Mouse (Mus musculus) lung, adult 2 months (tissue): ENCODE measurements around the gene Runx3. TPM values are rescaled to one million over a fixed set of nuclear protein-coding genes. Genes with fewer than 3 reads are reported as not detected.

ENCODE experiments used
- DNase-seq: peaks from one replicate; pipeline ENCODE4 v3.0.0; 2022
- H3K4me1 ChIP-seq: fragments of 200-500 bp; 2 replicates; pipeline ENCODE4 v1.6.1; 2011; ENCODE audit warnings: low read length; ENCODE audit not compliant: control insufficient read depth, insufficient read depth
- H3K4me3 ChIP-seq: fragments of 200-500 bp; replicated peaks from 2 replicates; pipeline ENCODE3; 2011; ENCODE audit warnings: low read depth, mild to moderate bottlenecking, control low read depth, low read length; ENCODE audit errors: extremely low read depth
- CTCF ChIP-seq: fragments of 200-500 bp; IDR thresholded peaks from 2 replicates; pipeline ENCODE4 v1.5.1; 2011; ENCODE audit warnings: mild to moderate bottlenecking, low read length, control low read depth; ENCODE audit not compliant: insufficient read depth
- POLR2A ChIP-seq: fragments of 200-500 bp; IDR thresholded peaks from 2 replicates; pipeline ENCODE4 v1.6.1; 2011; ENCODE audit warnings: low read depth, mild to moderate bottlenecking, control low read depth, low read length, borderline replicate concordance; ENCODE audit errors: extremely low read depth
- WGBS: fragments of 180-500 bp; shearing (Covaris S2); methylation state at CpG from one replicate; pipeline ENCODE4 v1.1.7; 2018; 5-methylcytosine and 5-hydroxymethylcytosine counted together
- polyA plus RNA-seq: library from polyadenylated mRNA; depleted of rRNA; stranded (reverse); fragments of >200 nt; gene quantifications from 2 replicates; pipeline ENCODE4 v1.2.3, GENCODE M21; 2012

Gene Runx3
- polyA plus RNA-seq, 1 experiment: 2.8 TPM

GRCm38 (mm10) chr4:135203806-135204560, 83.5 kb downstream of the Runx3 start:
- TF ChIP-seq POLR2A: no peak
- TF ChIP-seq CTCF: no peak
- 20% methylated on average over 17 of the region's 17 CpGs for WGBS
- Histone ChIP-seq H3K4me1 (peaks cover 5% of the 10 kb centered on the region; the same call in 1 of the 2 replicates), H3K4me3 (no peak overlapping the region)
- no peak for DNase-seq

GRCm38 (mm10) chr4:135204666-135205065, 84.2 kb downstream of the Runx3 start:
- TF ChIP-seq CTCF (no peak), POLR2A (no peak)
- 54% methylated on average over 5 of the region's 5 CpGs for WGBS
- H3K4me3 ChIP-seq: no peak overlapping the region
- peaks cover 5% of the 10 kb centered on the region; the same call in 1 of the 2 replicates for H3K4me1 ChIP-seq
- DNase-seq: no peak

- TF ChIP-seq POLR2A (no peak), CTCF (no peak)
- WGBS: 71% methylated on average over 5 of the region's 5 CpGs
Measured at GRCm38 (mm10) chr4:135205254-135205653, 84.8 kb downstream of the Runx3 start.

GRCm38 (mm10) chr4:135205711-135206600, 85.5 kb downstream of the Runx3 start:
- peak overlapping the region; percentile 4 for H3K4me3 ChIP-seq
- WGBS: 3% methylated on average over 47 of the region's 47 CpGs
- peak; percentile 78 for DNase-seq
- H3K4me1 ChIP-seq: peaks cover 5% of the 10 kb centered on the region; the same call in 1 of the 2 replicates
- TF ChIP-seq CTCF (peak; percentile 68), POLR2A (no peak)

More at GRCm38 (mm10) chr4:135205254-135205653, 84.8 kb downstream of the Runx3 start:
- Histone ChIP-seq H3K4me3 (no peak overlapping the region), H3K4me1 (peaks cover 5% of the 10 kb centered on the region; the same call in 1 of the 2 replicates)
- no peak for DNase-seq

- peaks cover 3% of the 10 kb centered on the region; the same call in 1 of the 2 replicates for H3K4me1 ChIP-seq
- TF ChIP-seq POLR2A: no peak
- no peak for TF ChIP-seq CTCF
- no peak for DNase-seq
- H3K4me3 ChIP-seq: no peak overlapping the region
- 82% methylated on average over 2 of the region's 2 CpGs for whole genome bisulfite sequencing
Measured at GRCm38 (mm10) chr4:135209846-135210245, 89.4 kb downstream of the Runx3 start.

- Histone ChIP-seq H3K4me3 (no peak overlapping the region), H3K4me1 (peaks cover 14% of the 10 kb centered on the region)
- peak; percentile 76 for DNase-seq
- no peak for TF ChIP-seq POLR2A
- peak; percentile 94 for TF ChIP-seq CTCF
- WGBS: 31% methylated on average over 4 of the region's 4 CpGs
Measured at GRCm38 (mm10) chr4:135219652-135220051, 99.2 kb downstream of the Runx3 start.

- no peak overlapping the region for H3K4me3 ChIP-seq
- H3K4me1 ChIP-seq: peaks cover 14% of the 10 kb centered on the region
- DNase-seq: no peak
- TF ChIP-seq POLR2A (no peak), CTCF (no peak)
- WGBS: 42% methylated on average over 3 of the region's 3 CpGs
Measured at GRCm38 (mm10) chr4:135220641-135221040, 100.2 kb downstream of the Runx3 start.

GRCm38 (mm10) chr4:135221632-135222407, 101.4 kb downstream of the Runx3 start:
- peak; percentile 44 for DNase-seq
- TF ChIP-seq CTCF (no peak), POLR2A (no peak)
- Histone ChIP-seq H3K4me3 (no peak overlapping the region), H3K4me1 (peaks cover 21% of the 10 kb centered on the region)
- WGBS: 48% methylated on average over 12 of the region's 12 CpGs

GRCm38 (mm10) chr4:135223808-135224207, 103.4 kb downstream of the Runx3 start:
- WGBS: 89% methylated on average over 9 of the region's 9 CpGs

More at GRCm38 (mm10) chr4:135223808-135224207, 103.4 kb downstream of the Runx3 start:
- no peak for TF ChIP-seq CTCF
- TF ChIP-seq POLR2A: no peak
- no peak for DNase-seq
- H3K4me3 ChIP-seq: no peak overlapping the region
- peaks cover 21% of the 10 kb centered on the region for H3K4me1 ChIP-seq
